Mouse (Mus musculus): ENCODE data around the gene Rab7b. TPM values are rescaled to one million over a fixed set of nuclear protein-coding genes. Genes with fewer than 3 reads are reported as not detected.
A peak's percentile ranks its signal among the peaks of the same experiment; 100 is the strongest.

Gene Rab7b
- not detected for polyA plus RNA-seq (2017; shearing (Covaris generic))

DNA sequence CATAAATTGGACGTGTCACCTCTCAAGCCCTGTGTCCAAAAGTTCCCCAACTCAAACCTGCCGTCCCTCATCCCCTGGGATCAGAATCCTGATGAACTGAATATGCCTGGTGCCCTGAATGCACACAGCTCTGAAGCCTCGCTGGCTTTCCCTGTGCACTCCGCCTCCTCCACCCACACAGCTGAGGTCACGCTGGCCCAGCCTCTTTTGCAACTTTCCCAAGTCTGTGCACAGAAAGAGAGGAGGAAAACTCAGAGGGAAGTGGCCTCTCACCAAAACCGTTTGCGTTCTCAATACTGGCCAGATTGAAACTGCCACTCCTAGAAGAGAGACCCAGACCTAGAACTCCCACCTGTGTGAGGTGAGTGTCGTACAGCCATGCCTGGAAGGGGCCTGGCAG, at the start of gene Rab7b:
Gene Rab7b, plus strand, starts transcription at position 221 of the 400 bp plus-strand sequence.
- no peak for ATAC-seq

DNA sequence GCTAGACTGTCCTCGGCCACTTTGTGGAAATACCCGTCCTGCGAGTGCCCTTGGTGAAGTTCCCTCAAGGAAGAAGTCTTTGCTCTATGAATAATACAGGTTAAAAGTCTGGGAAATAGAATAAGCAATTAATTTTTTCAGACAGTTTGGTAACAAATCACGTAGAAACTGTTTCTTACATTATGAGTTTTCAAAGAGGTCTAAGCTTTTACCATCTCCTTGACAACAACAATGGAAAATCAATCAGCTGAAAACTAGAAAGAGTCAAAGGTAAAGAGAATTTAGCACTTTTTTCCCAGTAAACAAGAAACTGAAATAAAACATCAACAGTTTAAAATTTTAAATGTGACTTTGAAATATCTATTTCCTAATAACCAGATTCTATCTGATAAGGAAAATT, 48.4 kb upstream of the Rab7b start:
- no peak for ATAC-seq

DNA sequence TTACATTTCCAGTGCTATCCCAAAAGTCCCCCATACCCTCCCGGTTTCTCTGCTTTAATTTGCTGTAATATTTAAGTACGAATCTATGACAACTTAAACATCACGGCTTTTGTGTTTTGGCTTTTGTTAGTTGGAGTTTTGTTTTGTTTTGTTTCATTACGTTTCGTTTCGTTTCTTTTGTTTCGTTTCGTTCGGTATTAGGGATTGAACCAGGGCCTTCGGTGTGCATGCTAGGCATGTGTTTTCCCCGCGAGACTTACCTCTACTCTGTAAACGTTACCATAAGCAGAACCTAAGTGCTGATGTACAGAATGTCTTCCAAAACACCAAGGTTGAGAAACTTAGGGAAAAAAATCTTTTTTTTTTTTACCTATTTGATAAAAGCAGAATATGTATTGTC, 46.9 kb upstream of the Rab7b start:
- no peak for ATAC-seq

DNA sequence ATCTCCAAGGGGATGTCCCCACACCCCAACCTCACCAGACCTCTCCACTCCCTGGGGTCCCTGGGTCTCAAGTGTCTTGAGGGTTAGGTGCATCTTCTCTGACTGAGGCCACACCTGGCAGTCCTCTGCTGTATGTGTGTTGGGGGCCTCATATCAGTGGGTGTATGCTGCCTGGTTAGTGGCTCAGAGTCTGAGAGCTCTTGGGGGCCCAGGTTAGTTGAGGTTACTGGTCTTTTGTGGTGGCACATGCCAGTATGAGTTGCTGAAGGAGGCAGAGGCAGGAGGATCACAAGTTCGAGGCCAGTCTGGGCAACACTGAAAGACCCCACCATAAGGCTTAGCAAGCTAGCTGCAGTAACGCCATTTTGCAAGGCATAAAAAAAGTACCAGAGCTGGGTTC, 46.2 kb upstream of the Rab7b start:
- no peak for ATAC-seq

DNA sequence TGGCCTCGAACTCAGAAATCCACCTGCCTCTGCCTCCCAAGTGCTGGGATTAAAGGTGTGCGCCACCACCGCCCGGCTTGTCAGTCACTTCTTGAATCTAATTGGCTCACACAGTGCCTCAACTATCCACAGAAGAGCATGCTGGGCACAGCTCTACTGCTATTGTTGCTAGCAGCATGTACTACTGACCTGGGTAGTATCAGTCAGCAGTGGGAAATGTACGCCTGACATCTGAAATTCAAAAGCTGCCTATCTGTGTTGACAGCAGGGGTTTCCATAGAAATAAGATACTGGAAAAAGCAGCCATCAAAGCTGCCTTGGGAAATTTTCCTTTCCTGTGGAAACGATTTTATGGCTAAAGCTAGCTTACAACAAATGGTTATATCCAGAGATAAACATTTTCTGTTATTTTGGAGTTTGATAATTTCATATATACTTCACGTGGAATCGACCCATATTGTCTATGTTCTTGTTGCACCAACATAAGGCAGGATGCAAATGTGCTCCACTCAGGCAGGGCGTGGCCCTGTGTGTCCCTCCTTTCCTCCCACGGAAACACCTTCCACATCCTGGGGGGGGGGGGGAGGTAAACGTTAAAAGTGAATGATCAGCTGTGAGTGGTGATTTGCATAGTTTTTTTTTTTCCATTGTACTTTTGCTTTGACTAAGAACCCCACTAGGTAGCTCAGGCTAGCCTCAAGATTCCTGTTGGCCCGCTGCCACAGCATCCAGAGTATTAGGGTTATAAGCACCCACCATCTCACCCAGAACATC, 35.6 kb upstream of the Rab7b start:
- ATAC-seq: peak; percentile 88

DNA sequence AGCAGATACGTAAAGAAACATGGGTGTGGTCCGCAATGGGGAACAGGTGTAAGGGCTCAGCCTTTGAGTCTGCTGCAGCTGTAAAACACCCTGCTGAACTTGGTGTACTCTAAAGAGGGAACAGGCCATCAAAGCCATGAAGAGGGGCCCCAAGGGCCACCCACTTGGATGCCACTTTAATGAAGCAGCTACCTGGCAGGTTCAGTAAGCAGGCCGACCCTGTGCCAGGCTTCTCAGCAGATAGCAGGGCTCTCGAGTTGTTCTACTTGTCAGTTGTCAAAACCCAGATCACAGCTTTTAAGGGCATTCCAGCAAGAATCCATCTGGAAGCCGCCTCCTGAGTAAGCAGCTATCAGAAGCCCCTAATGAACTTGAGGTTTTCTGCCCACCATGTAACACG, 32.9 kb upstream of the Rab7b start:
- no peak for ATAC-seq

DNA sequence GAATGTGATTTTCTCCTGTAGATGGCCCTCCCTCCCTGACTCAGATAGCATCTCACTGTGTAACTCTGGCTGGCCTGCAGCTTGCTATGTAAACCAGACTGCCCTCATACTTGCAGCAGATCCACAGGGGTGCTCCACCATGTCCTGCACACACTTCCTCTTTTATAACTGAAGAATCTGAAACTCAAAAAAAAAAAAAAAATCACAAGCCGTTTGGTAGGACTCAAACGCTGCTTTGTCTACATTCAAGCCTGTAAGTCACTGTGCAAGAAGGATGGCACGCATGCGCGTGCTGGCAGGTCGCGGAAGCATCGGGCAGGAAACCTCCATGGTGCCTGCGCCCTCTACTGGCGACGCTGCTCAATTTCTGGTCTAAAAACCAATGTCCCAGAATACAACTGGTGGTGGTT, 30.5 kb upstream of the Rab7b start:
- ATAC-seq: peak; percentile 92

DNA sequence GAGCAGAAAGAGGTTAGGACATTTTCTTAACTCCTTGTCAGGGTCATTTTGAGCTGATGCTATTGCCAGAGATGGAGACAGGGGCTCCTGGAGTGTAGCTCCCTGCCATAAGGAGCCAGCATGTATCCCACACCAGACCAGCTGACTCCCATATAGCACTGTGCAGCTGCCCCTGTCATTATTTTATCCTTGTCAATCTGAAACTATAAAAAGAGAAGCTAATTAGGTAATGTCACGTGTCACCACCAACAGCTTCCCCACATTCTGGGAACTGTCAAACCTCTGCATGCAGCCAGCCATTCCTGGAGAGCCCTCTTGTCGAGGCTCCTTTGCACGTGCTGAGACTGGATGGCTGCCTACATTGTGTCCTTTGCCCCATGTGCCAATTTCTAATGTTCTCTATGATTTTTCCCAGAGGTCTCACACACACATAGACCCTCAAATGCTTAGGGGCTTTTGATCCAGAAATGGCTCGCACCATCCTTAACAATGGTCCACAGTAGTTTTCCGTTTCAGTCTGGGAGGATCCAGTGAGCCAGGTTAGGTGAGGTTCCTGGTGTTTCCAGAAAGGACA, 28.9 kb upstream of the Rab7b start:
- ATAC-seq: no peak

DNA sequence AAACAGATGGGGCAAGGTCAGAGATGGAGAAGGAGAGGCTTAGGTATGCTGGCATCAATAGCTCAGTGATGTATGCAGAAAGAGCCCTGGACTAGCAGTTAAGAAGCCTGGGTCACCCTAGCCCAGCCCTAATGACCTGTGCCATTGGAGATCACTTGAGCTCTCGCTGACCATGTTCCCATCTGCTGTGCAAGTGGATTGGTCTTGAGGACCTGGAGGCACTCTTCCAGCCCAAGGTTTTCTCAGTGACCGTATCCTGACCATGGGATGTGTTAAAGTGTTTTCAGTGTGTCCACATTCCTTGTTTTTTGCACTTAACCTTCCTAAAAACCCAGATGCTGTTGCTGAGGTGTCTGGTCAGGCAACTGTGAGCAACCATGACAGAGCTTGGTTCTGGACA, 28.2 kb upstream of the Rab7b start:
- ATAC-seq: no peak

DNA sequence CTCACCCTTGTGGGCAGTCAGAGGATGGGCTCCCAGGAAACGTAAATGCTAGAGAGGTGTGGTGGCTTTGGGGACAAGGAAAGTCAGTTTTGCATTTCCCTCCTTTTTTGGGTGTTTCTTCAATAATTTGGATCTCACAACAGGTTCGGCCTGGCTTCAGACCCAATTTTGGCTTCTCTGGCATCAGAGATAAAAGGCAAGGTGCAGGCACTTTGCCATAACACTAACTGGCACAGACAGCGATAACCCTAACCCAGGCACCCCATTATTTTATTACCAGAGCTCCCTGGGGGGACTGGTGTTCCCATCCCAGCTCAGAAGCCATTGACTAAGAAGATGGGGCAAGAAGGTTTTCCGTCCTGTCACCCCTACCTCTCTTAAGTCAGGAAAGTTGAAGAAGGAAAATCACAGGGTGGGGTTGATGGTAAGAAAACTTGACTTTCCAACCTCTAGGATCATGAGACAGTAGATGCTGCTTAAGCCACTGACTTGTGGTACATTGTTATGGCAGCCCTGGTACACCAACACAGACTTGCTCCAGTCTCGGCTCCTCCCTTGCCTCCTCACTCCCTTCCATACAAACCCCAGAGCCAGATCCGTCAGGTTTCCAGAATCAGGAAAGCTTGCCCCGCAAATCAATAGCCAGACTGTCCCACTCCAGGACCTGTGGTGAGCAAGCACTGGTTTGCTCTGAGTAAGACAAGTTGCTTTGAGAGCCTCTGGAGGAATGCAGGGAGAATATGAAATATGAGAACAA, 27.6 kb upstream of the Rab7b start:
- no peak for ATAC-seq

DNA sequence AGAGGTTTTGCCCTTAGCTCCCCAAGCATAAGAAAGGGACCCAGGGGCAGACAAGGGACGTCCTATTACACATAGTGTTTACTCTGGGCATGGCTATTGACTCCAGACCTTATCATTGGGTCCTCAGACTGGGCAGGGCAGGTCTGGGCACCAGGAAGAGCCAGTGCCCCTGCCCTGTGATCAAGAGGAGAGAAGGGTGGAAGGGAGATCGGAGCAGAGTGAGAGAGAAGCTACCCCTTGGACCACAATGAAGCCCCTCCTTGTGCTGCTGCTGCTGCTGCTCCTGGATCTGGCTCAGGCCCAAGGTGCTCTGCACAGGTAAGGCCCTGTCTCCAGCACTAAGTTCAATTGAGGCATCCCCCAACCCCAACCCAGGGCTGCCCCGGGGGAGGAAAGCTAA, 26.7 kb upstream of the Rab7b start:
- no peak for ATAC-seq

DNA sequence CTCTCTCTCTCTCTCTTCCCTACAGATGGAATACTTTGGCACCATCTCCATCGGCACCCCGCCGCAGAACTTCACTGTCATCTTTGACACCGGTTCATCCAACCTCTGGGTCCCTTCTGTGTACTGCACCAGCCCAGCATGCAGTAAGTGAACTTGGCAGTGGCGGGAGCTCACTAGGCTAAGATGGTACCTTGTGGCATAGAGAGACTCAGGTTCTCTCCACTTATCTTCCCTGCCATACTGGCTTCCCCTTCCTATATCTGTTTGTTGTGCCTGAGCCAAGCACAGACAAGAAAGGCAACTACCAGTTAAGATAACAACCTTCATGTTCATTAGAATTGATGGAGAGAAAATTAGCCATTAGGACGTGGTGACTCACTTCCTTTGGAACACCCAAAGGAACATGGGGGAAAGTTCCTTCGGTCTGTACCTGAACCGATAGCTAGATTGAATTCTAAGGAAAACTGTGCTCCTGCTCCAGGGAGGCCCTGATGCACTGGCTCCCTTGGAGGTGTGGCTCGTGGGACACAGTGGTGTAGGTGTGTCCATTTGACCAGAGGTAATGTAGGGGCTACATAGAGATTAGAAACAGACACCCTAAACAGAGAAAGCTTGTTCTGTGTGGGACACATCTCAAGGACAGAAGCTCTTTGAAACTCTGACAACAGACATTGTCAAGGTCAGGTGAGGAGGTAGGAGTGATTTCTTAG, 25.1 kb upstream of the Rab7b start:
- ATAC-seq: no peak

DNA sequence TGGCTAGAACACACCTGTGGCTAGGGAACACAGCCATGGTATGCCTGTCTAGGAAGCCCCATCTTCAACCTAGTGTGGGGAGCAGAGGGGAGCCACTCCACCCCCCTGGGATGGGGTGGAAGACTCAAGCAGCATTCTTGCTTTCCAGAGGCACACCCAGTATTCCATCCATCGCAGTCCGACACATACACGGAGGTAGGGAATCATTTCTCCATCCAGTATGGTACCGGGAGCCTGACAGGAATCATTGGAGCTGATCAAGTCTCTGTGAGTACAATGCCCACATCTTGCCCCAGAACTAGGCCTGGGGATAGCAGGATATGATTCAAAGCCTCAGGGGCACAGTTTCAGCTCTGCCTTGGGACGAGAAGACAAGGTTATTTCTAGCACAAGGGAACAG, 24.4 kb upstream of the Rab7b start:
- ATAC-seq: no peak

DNA sequence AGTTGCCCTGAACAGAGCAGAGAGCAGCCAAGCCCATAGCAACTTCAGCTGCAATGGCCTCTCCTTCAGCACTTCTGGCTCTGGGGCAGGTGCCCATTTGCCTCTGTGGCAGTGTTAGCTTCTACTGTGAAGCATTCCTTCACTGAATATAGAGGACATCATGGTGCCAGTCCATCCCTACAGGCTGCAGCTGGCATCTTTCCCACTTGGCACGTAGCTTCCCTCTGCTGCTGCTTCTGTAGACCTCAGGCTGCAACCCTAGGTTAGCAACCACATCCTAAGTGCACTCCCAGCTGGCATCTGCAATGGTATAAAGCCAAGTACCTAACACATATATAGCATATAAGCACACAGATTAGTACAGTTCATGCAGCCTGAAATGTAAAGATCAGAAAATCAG, 22.6 kb upstream of the Rab7b start:
- ATAC-seq: no peak

DNA sequence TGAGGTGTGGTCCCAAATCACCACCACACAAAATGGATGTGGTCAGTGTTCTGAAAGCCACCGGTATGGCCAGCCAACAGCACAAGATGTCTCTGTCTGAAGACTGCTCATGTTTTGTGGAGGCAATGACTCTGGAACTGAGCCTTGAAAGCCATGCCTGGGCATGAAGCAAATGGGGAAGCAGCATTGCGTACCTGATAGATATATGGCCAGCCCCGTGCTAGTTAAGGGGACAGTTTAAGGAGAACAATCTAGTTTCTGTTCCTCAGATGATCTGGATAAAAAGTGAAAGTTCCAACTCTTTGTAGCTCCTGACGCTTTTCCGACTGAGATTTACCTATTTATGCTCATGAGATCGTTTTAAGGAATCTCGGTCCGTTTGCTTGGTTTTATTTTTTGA, 17.4 kb upstream of the Rab7b start:
- ATAC-seq: no peak

DNA sequence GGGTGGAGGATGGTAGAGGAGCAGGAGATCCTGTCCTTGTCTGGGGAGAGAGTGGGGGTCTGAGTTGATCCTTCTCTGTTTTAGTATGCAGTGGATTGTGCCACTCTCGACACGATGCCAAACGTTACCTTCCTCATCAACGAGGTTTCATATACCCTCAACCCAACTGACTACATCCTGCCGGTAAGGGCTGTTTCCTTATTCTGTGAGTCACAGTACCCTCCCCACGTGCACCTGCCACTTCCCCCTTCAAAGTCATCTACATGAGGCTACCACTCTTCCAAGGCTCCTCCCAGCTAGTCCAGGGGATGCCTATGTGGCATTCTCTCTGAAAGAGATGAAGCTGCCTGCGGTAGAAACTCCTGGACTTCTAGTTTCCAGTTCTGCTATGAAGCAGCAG, 16.1 kb upstream of the Rab7b start:
- ATAC-seq: no peak

DNA sequence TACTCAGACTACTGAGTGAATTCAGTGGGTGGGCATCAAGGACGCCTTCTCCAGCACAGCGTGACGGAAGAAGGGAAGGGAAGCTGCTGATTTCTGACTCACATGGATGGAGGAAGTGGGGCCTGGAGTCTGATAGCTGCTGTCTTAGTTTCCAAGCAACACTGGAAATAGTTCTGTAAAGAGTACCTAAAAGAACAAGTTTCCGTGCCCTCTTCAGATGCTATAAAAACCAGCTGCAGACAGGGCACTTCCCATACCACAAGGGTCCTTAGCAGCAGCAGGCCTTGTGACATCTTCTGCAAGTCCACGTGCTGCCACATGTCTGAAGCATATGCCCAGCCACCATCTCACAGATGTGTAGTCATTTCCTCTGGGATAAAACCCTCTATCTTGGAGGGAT, 8.9 kb upstream of the Rab7b start:
- no peak for ATAC-seq

DNA sequence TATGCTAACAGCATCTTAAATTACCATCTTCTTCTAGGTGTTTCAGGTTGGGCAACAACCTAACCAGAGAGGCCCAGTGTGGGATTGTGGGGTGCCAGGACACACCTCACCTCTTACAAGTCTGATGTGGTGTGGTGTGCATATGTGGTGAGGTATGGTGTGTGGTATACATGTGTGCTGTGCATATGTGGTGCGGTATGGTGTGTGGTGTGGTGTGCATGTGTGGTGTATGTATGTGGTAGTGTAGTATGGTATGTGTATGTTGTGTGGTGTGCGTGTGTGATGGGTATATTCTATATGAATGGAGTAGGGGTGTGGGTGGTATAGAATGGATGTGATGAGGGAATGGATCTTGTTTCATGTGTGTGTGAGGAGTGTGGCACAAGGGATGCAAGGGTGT, 756 bp upstream of the Rab7b start:
- ATAC-seq: no peak

DNA sequence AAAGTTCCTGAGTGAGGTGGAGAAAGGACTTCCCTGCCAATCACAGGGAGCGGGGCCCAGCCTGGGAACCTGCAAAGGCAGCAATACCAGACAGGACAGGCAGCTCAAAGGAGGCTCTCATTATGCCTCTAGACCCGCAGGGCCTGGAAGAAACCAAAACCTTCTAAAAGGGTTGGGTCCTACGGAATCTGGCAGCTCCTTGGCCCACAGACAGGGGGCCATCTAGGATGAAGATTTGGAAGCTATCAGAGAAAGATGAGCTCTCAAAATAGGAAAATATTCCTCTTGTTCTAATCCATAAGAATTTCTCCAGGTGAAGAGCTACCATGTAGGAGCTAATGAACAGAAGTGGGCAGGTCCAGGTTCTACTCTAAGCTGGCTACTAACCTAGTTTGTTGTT, 521 bp downstream of the Rab7b start:
- no peak for ATAC-seq

DNA sequence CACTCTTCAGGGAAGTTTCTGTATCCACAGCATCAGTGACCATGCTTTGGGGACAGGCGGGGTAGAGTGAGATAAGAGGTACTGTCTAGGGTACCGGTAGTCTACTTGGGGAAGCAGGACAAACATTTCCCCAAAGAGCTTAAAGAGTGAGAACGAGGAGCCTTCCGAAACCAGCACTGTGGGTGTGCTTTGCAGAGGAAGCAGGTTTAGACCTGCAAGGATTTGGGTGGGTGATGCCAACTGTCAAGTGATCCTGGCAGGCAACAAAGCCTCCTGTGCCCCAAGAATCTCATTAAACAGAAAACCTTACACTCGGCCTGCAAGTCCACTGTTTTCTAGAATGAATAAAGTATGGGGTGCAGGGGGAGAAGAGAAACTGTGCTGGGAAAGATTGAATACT, 1.4 kb downstream of the Rab7b start:
- ATAC-seq: no peak

DNA sequence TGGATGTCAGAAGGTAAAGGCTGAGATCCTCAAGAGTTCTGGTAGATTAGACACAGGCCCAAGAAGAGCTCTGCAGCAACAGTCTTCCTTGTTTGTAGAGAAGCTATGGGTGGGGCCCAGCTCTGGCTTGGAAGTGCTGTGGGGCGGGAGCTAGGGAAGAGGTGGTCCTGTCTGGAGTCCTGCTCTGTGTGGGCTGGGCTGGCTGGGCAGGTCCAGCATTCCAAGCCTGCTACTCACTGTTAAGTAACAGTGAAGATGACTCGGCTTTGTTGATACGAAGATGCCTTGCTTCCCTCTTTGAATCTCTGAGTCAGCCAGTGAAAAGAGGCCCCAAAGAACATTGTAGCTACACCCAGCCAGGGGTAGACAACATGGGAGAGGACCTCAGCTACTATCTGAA, 1.9 kb downstream of the Rab7b start:
- no peak for ATAC-seq

DNA sequence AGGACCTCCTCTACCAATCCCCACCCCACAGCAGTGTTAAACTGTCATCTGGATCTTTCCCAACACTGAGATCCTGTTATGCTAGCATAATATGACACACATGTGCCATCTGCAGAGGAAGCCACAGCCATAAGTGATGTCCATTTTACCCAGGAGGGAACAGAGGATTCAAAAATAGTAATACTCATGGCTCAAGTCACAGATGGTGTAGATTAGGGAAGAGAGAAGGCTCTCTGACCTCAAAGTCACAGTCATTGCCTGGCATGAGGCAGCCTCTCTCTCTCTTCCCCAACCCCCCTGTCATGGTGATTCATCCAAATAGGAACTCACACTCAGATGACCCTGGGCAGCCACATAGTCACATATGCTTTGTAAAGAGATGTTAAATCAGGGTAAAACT, 2.9 kb downstream of the Rab7b start:
- no peak for ATAC-seq

DNA sequence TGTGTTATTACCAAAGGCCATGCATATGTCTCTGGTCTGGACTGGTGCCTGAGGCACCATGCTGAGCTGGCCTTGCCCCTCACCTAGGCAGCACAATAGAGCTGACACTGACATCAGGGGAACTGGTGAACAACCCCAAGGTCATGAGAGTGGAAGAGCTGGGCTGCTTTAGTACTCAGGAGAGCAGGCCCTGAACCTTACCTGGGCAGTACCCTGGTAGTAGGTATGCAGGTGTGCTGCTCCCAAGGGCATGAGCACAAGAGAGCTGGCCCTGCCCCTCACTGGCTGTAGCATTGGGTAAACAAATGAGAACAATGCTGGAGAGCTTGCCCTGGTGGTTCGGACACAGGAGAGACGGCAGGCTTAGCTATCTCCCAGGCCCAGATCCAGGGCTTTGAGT, 6.8 kb downstream of the Rab7b start:
- no peak for ATAC-seq
